Mouse (Mus musculus): ENCODE measurements around the gene Mthfs. TPM values are rescaled to one million over a fixed set of nuclear protein-coding genes. Genes with fewer than 3 reads are reported as not detected.
"Not testable (repeated sequence)": the region's sequence is repeated elsewhere in the genome, so short reads cannot be mapped to it uniquely, and the experiment has no call there.

The Mthfs gene
- polyA plus RNA-seq, 1 experiment from 2014 or later = 26.7 TPM

GRCm38 (mm10) chr9:89230897-89231497 lies 20.5 kb downstream of the Mthfs start:
- not testable (repeated sequence) for H3K9me3 ChIP-seq (ENCODE audit: control insufficient read depth, low read length); H3K4me2 ChIP-seq (replicated peaks; ENCODE audit: low read depth, low read length); H3K27me3 ChIP-seq (ENCODE audit: control insufficient read depth, insufficient read depth, low read length); H3K4me3 ChIP-seq (ENCODE audit: low read length); H3K36me3 ChIP-seq (ENCODE audit: control insufficient read depth, insufficient read depth, low read length); H3K27ac ChIP-seq (ENCODE audit: low read depth, low read length); H3K4me1 ChIP-seq (ENCODE audit: control insufficient read depth, insufficient read depth, low read length); H3K9ac ChIP-seq (ENCODE audit: low read depth, low read length); ATAC-seq (ENCODE audit: low FRiP score, low TSS enrichment)
- WGBS = 72% methylated on average over 1 of the region's 2 CpGs

GRCm38 (mm10) chr9:89237131-89237530 lies 26.7 kb downstream of the Mthfs start:
- not testable (repeated sequence) for ATAC-seq (ENCODE audit: low FRiP score, low TSS enrichment); H3K36me3 ChIP-seq (ENCODE audit: control insufficient read depth, insufficient read depth, low read length); H3K9me3 ChIP-seq (ENCODE audit: control insufficient read depth, low read length); H3K27me3 ChIP-seq (ENCODE audit: control insufficient read depth, insufficient read depth, low read length); H3K4me1 ChIP-seq (ENCODE audit: control insufficient read depth, insufficient read depth, low read length); H3K9ac ChIP-seq (ENCODE audit: low read depth, low read length); H3K4me2 ChIP-seq (replicated peaks; ENCODE audit: low read depth, low read length); H3K4me3 ChIP-seq (ENCODE audit: low read length); H3K27ac ChIP-seq (ENCODE audit: low read depth, low read length)
- 84% methylated on average over 4 of the region's 4 CpGs for WGBS

GRCm38 (mm10) chr9:89238976-89239505 lies 28.6 kb downstream of the Mthfs start:
- not testable (repeated sequence) for ATAC-seq (ENCODE audit: low FRiP score, low TSS enrichment); H3K4me2 ChIP-seq (replicated peaks; ENCODE audit: low read depth, low read length); H3K36me3 ChIP-seq (ENCODE audit: control insufficient read depth, insufficient read depth, low read length); H3K4me1 ChIP-seq (ENCODE audit: control insufficient read depth, insufficient read depth, low read length); H3K27ac ChIP-seq (ENCODE audit: low read depth, low read length); H3K4me3 ChIP-seq (ENCODE audit: low read length); H3K9ac ChIP-seq (ENCODE audit: low read depth, low read length); H3K9me3 ChIP-seq (ENCODE audit: control insufficient read depth, low read length); H3K27me3 ChIP-seq (ENCODE audit: control insufficient read depth, insufficient read depth, low read length)
- WGBS = 81% methylated on average over 4 of the region's 5 CpGs

GRCm38 (mm10) chr9:89240516-89241019 lies 30.1 kb downstream of the Mthfs start:
- H3K4me3 ChIP-seq (ENCODE audit: low read length); H3K4me1 ChIP-seq (ENCODE audit: control insufficient read depth, insufficient read depth, low read length); H3K9me3 ChIP-seq (ENCODE audit: control insufficient read depth, low read length); H3K4me2 ChIP-seq (replicated peaks; ENCODE audit: low read depth, low read length); H3K36me3 ChIP-seq (ENCODE audit: control insufficient read depth, insufficient read depth, low read length); H3K27me3 ChIP-seq (ENCODE audit: control insufficient read depth, insufficient read depth, low read length); ATAC-seq (ENCODE audit: low FRiP score, low TSS enrichment); H3K9ac ChIP-seq (ENCODE audit: low read depth, low read length); H3K27ac ChIP-seq (ENCODE audit: low read depth, low read length): not testable (repeated sequence)
- WGBS = 99% methylated on average over 3 of the region's 3 CpGs

GRCm38 (mm10) chr9:89253400-89253799 lies 42.9 kb downstream of the Mthfs start:
- Histone ChIP-seq H3K9ac (ENCODE audit: low read depth, low read length) (no peak overlapping the region), H3K4me3 (ENCODE audit: low read length) (no peak overlapping the region), H3K9me3 (ENCODE audit: control insufficient read depth, low read length) (no peaks in the 10 kb centered on the region), H3K27ac (ENCODE audit: low read depth, low read length) (no peak overlapping the region), H3K27me3 (ENCODE audit: control insufficient read depth, insufficient read depth, low read length) (no peaks in the 10 kb centered on the region), H3K4me2 (replicated peaks; ENCODE audit: low read depth, low read length) (no peak overlapping the region), H3K4me1 (ENCODE audit: control insufficient read depth, insufficient read depth, low read length) (no peaks in the 10 kb centered on the region), H3K36me3 (ENCODE audit: control insufficient read depth, insufficient read depth, low read length) (no peaks in the 10 kb centered on the region)
- no peak for ATAC-seq (ENCODE audit: low FRiP score, low TSS enrichment)
- WGBS = 73% methylated on average over 2 of the region's 2 CpGs

GRCm38 (mm10) chr9:89256556-89257335 lies 46.3 kb downstream of the Mthfs start:
- Histone ChIP-seq H3K4me3 (ENCODE audit: low read length) (no peak overlapping the region), H3K9ac (ENCODE audit: low read depth, low read length) (no peak overlapping the region), H3K9me3 (ENCODE audit: control insufficient read depth, low read length) (no peaks in the 10 kb centered on the region), H3K27me3 (ENCODE audit: control insufficient read depth, insufficient read depth, low read length) (no peaks in the 10 kb centered on the region), H3K36me3 (ENCODE audit: control insufficient read depth, insufficient read depth, low read length) (no peaks in the 10 kb centered on the region), H3K4me1 (ENCODE audit: control insufficient read depth, insufficient read depth, low read length) (no peaks in the 10 kb centered on the region), H3K4me2 (replicated peaks; ENCODE audit: low read depth, low read length) (no peak overlapping the region), H3K27ac (ENCODE audit: low read depth, low read length) (no peak overlapping the region)
- ATAC-seq (ENCODE audit: low FRiP score, low TSS enrichment) = no peak
- WGBS = 87% methylated on average over 12 of the region's 12 CpGs

- 91% methylated on average over 3 of the region's 3 CpGs for WGBS
- no peak overlapping the region for H3K4me3 ChIP-seq (ENCODE audit: low read length)
- H3K9ac ChIP-seq (ENCODE audit: low read depth, low read length) = no peak overlapping the region
- H3K4me1 ChIP-seq (ENCODE audit: control insufficient read depth, insufficient read depth, low read length) = no peaks in the 10 kb centered on the region
- ATAC-seq (ENCODE audit: low FRiP score, low TSS enrichment) = no peak
- no peak overlapping the region for H3K27ac ChIP-seq (ENCODE audit: low read depth, low read length)
- no peaks in the 10 kb centered on the region for H3K9me3 ChIP-seq (ENCODE audit: control insufficient read depth, low read length)
- H3K4me2 ChIP-seq (replicated peaks; ENCODE audit: low read depth, low read length) = no peak overlapping the region
- H3K36me3 ChIP-seq (ENCODE audit: control insufficient read depth, insufficient read depth, low read length) = no peaks in the 10 kb centered on the region
- no peaks in the 10 kb centered on the region for H3K27me3 ChIP-seq (ENCODE audit: control insufficient read depth, insufficient read depth, low read length)
Measured at GRCm38 (mm10) chr9:89263968-89264367, 53.5 kb downstream of the Mthfs start.

- no peak overlapping the region for H3K4me2 ChIP-seq (replicated peaks; ENCODE audit: low read depth, low read length)
- H3K9ac ChIP-seq (ENCODE audit: low read depth, low read length) = no peak overlapping the region
- H3K27ac ChIP-seq (ENCODE audit: low read depth, low read length) = no peak overlapping the region
- 88% methylated on average over 1 of the region's 1 CpGs for WGBS
- H3K27me3 ChIP-seq (ENCODE audit: control insufficient read depth, insufficient read depth, low read length) = no peaks in the 10 kb centered on the region
- ATAC-seq (ENCODE audit: low FRiP score, low TSS enrichment) = no peak
- H3K4me3 ChIP-seq (ENCODE audit: low read length) = no peak overlapping the region
- H3K9me3 ChIP-seq (ENCODE audit: control insufficient read depth, low read length) = no peaks in the 10 kb centered on the region
- no peaks in the 10 kb centered on the region for H3K36me3 ChIP-seq (ENCODE audit: control insufficient read depth, insufficient read depth, low read length)
- no peaks in the 10 kb centered on the region for H3K4me1 ChIP-seq (ENCODE audit: control insufficient read depth, insufficient read depth, low read length)
Measured at GRCm38 (mm10) chr9:89264571-89264970, 54.1 kb downstream of the Mthfs start.

- Histone ChIP-seq H3K4me3 (ENCODE audit: low read length) (no peak overlapping the region), H3K27ac (ENCODE audit: low read depth, low read length) (no peak overlapping the region), H3K4me1 (ENCODE audit: control insufficient read depth, insufficient read depth, low read length) (no peaks in the 10 kb centered on the region), H3K9me3 (ENCODE audit: control insufficient read depth, low read length) (no peaks in the 10 kb centered on the region), H3K9ac (ENCODE audit: low read depth, low read length) (no peak overlapping the region), H3K27me3 (ENCODE audit: control insufficient read depth, insufficient read depth, low read length) (no peaks in the 10 kb centered on the region), H3K4me2 (replicated peaks; ENCODE audit: low read depth, low read length) (no peak overlapping the region), H3K36me3 (ENCODE audit: control insufficient read depth, insufficient read depth, low read length) (no peaks in the 10 kb centered on the region)
- WGBS = 77% methylated on average over 4 of the region's 4 CpGs
- ATAC-seq (ENCODE audit: low FRiP score, low TSS enrichment) = no peak
Measured at GRCm38 (mm10) chr9:89267093-89267492, 56.6 kb downstream of the Mthfs start.
